ENCODE assay signal across 17 mouse cellular contexts in genomic region chr11:85184839-85185238, GRCm38 (mm10). TPM values are rescaled to one million over a fixed set of nuclear protein-coding genes. Genes with fewer than 3 reads are reported as not detected.
"Had no signal": no experiment of that assay in that cellular context is flagged by ENCODE, and none has a peak within 500 bp of the region (broad histone marks: within the 10 kb centered on the region; RNA-seq: fewer than 3 reads in every experiment).

No protein-coding gene starts in this region.

- ATAC-seq: intestine, embryonic 15.5 days; lung, postnatal 0 days; midbrain, embryonic 15.5 days had no signal

- H3K4me2 ChIP-seq: intestine, embryonic 15.5 days; limb, embryonic 12.5 days; limb, embryonic 15.5 days; liver, embryonic 11.5 days; lung, embryonic 14.5 days; midbrain, embryonic 12.5 days; midbrain, embryonic 15.5 days; neural tube, embryonic 12.5 days; neural tube, embryonic 15.5 days had no signal

- H3K4me3 ChIP-seq: intestine, embryonic 15.5 days; limb, embryonic 12.5 days; limb, embryonic 15.5 days; midbrain, embryonic 12.5 days; midbrain, embryonic 15.5 days; neural tube, embryonic 12.5 days; neural tube, embryonic 15.5 days had no signal

- H3K27me3 ChIP-seq: intestine, embryonic 15.5 days; limb, embryonic 12.5 days; limb, embryonic 15.5 days; midbrain, embryonic 12.5 days; midbrain, embryonic 15.5 days; neural tube, embryonic 12.5 days; neural tube, embryonic 15.5 days had no signal

- H3K27ac ChIP-seq: intestine, embryonic 15.5 days; limb, embryonic 12.5 days; limb, embryonic 15.5 days; liver, embryonic 14.5 days; macrophage; midbrain, embryonic 12.5 days; midbrain, embryonic 15.5 days; neural tube, embryonic 12.5 days; neural tube, embryonic 15.5 days; stomach, postnatal 0 days had no signal

- H3K9ac ChIP-seq: intestine, embryonic 15.5 days; limb, embryonic 12.5 days; limb, embryonic 15.5 days; liver, embryonic 14.5 days; liver, postnatal 0 days; lung, embryonic 14.5 days; midbrain, embryonic 12.5 days; midbrain, embryonic 15.5 days; neural tube, embryonic 12.5 days; neural tube, embryonic 15.5 days had no signal

- DNase-seq: right cerebral cortex, adult 18-20 months had no signal

- H3K9me3 ChIP-seq: intestine, embryonic 15.5 days; limb, embryonic 12.5 days; limb, embryonic 15.5 days; midbrain, embryonic 12.5 days; midbrain, embryonic 15.5 days; neural tube, embryonic 12.5 days; neural tube, embryonic 15.5 days had no signal

- H3K36me3 ChIP-seq: intestine, embryonic 15.5 days had no signal

RNA-seq across cellular contexts. Expression of gene 1700125H20Rik, which starts 14.6 kb away (rescaled TPM):
- polyA plus RNA-seq: intestine, embryonic 15.5 days; macrophage; stomach, embryonic 14.5 days; stomach, postnatal 0 days; thymus, adult 2 months had no signal
